Mouse (Mus musculus): ENCODE measurements around the gene Tmem165.

The Tmem165 gene

DNA sequence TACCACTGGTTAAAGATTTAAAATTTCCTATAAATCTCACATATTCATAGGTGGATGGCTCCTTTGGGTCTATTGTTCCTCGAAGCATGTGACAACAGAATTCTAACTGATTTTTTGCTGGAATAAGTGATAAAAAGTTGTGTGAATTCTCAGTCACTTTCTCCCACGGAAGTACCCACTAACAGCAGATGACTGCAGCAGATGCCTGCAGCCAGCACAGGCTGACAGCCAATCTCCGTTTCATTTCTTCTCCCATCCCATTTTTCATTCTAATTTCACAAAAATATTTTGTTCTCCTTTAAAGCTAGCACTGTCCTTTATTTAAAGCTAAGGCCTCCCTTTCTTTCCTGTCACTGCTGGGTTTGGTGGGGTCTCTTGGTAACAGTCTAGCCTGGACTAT lies 61.7 kb downstream of the Tmem165 start:
- DNase-seq (ENCODE audit: low spot score): no peak

GRCm38 (mm10) chr5:76246539-76246938 lies 62.9 kb downstream of the Tmem165 start:
- no peak for DNase-seq (ENCODE audit: low spot score)

DNA sequence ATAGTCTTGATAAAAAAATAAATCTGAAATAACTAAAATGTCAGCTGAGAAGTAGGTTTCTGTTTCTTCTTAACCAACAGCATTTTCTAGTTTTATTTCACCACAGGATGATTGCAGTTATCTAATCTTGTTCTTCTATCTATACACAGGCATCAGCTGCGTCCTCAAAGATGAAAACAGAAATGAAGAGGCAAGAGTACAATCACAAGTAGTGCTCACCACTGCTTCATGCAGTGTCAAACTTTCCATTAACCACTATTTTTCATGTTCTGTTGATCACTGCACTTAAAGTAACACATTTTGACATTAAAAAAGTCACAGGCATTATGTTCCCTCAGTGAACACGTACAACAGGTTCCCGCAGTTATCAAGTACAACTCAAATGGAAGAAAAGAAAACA lies 67.3 kb downstream of the Tmem165 start:
- no peak for DNase-seq (ENCODE audit: low spot score)
